Mouse (Mus musculus) mammary gland, adult 2 months (tissue): Measurements from ENCODE around the gene Cstf3. TPM values are rescaled to one million over a fixed set of nuclear protein-coding genes. Genes with fewer than 3 reads are reported as not detected.

ENCODE experiments used
- polyA plus RNA-seq: library from polyadenylated mRNA; depleted of rRNA; stranded (reverse); fragments of >200 nt; gene quantifications from 2 replicates; pipeline ENCODE4 v1.2.3, GENCODE M21; 2012; ENCODE audit warnings: low replicate concordance; rRNA removed

The Cstf3 gene
- polyA plus RNA-seq, result 4.2 and 9.1 TPM in 2 replicates

GRCm38 (mm10) chr2:104590068-104590828, at the start of gene Cstf3:
Gene Cstf3 (plus strand): TSS chr2:104590523.

GRCm38 (mm10) chr2:104711585-104712485, 121.5 kb downstream of the Cstf3 start, which contains the start of gene Tcp11l1:
Gene Tcp11l1 (minus strand): TSS chr2:104712169.

Other genes with a start within 250 kb of the Cstf3 start
- 0.13 and 0.52 TPM in 2 replicates for gene D430041D05Rik, start 179.5 kb upstream of the Cstf3 start, polyA plus RNA-seq
- gene Hipk3, start 96.1 kb upstream of the Cstf3 start, polyA plus RNA-seq, result 29.5 and 62.2 TPM in 2 replicates
- 4.4 and 4.5 TPM in 2 replicates for gene Tcp11l1, start 121.6 kb downstream of the Cstf3 start, polyA plus RNA-seq
- not detected in 2 replicates for gene Pin1rt1, start 125.9 kb downstream of the Cstf3 start, polyA plus RNA-seq
- gene Depdc7, start 152.4 kb downstream of the Cstf3 start, polyA plus RNA-seq, result 1.4 and 1.7 TPM in 2 replicates
- 3.4 and 9.9 TPM in 2 replicates for gene Qser1, start 226.2 kb downstream of the Cstf3 start, polyA plus RNA-seq